Mouse (Mus musculus): ENCODE results near the gene Dip2a.

DNA sequence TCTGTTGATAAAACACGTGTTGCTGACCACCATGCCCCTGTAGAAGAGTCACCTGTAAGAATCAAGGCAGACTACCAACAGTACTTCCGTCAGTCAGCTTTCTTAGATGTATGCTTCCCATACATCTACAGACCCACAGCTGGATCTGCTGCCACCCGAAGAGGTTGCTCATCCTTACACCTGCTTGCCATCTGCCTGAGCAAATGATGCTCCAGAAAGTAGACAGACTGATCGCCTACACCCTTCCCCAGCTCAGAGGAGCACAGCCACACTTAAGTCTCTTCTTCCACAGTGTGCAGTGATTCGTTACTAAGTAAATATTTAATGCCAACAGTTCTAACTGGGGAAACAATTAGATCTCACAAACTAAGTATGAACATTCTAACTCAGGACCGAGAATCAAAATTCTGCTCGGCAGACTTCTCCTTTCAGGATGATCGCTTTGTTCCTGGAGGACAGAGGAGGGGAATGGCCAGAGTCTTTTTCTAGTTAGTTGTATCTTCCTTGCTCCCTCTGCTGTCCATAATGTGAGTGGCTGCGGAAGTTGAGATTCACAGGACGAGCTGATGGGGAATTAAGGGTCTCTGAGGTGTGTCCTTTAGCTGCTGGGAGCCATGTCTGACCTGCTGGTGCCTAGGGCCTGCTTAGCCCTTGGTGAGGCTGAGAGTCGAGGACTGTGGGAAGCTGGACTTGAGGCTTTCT is 84.6 kb downstream of the Dip2a start:
- TF ChIP-seq GATA1 (IDR thresholded peaks at IDR 0.05; ENCODE audit: borderline replicate concordance, low read length) (no peak), FLI1 (IDR thresholded peaks at IDR 0.05; ENCODE audit: low read length) (no peak)

All from megakaryocyte, embryonic 14.5 days (primary cell).